Mouse (Mus musculus) brain, embryonic 18.5 days (tissue): Measurements from ENCODE around the gene Igfbp1.

ENCODE experiments used
- DNase-seq: peaks from one replicate; pipeline ENCODE4 v3.0.0-alpha.2; 2012; ENCODE audit warnings: low read depth, low spot score

Gene Igfbp1

GRCm38 (mm10) chr11:7197491-7197941 lies at the start of gene Igfbp1:
Gene Igfbp1 (plus strand): TSS chr11:7197782.
- no peak for DNase-seq

GRCm38 (mm10) chr11:7147945-7148344 lies 49.6 kb upstream of the Igfbp1 start:
- DNase-seq: no peak

GRCm38 (mm10) chr11:7149471-7149870 lies 48.1 kb upstream of the Igfbp1 start:
- no peak for DNase-seq

GRCm38 (mm10) chr11:7150511-7150910 lies 47.1 kb upstream of the Igfbp1 start:
- DNase-seq: no peak

GRCm38 (mm10) chr11:7152371-7152770 lies 45.2 kb upstream of the Igfbp1 start:
- no peak for DNase-seq

- no peak for DNase-seq
These were observed 44.5 kb upstream of the Igfbp1 start for GRCm38 (mm10) chr11:7153081-7153480.

GRCm38 (mm10) chr11:7156427-7156826 lies 41.2 kb upstream of the Igfbp1 start:
- no peak for DNase-seq

- DNase-seq: no peak
These were observed 39.4 kb upstream of the Igfbp1 start for GRCm38 (mm10) chr11:7158196-7158595.

GRCm38 (mm10) chr11:7160146-7160545 lies 37.4 kb upstream of the Igfbp1 start:
- DNase-seq: no peak

GRCm38 (mm10) chr11:7160637-7161101 lies 36.9 kb upstream of the Igfbp1 start:
- DNase-seq: no peak

- no peak for DNase-seq
These were observed 35.9 kb upstream of the Igfbp1 start for GRCm38 (mm10) chr11:7161502-7162174.

GRCm38 (mm10) chr11:7164416-7164815 lies 33.2 kb upstream of the Igfbp1 start:
- no peak for DNase-seq

GRCm38 (mm10) chr11:7169645-7170044 lies 27.9 kb upstream of the Igfbp1 start:
- no peak for DNase-seq

- no peak for DNase-seq
These were observed 23.9 kb upstream of the Igfbp1 start for GRCm38 (mm10) chr11:7173664-7174063.

GRCm38 (mm10) chr11:7178724-7179123 lies 18.9 kb upstream of the Igfbp1 start:
- DNase-seq: no peak

GRCm38 (mm10) chr11:7179276-7179675 lies 18.3 kb upstream of the Igfbp1 start:
- DNase-seq: no peak

GRCm38 (mm10) chr11:7182409-7183042 lies 15.1 kb upstream of the Igfbp1 start:
- no peak for DNase-seq

- DNase-seq: no peak
These were observed 13.2 kb upstream of the Igfbp1 start for GRCm38 (mm10) chr11:7184420-7184819.

GRCm38 (mm10) chr11:7187472-7187871 lies 10.1 kb upstream of the Igfbp1 start:
- DNase-seq: no peak

- DNase-seq: no peak
These were observed 9.1 kb upstream of the Igfbp1 start, which contains the start of gene Gm11985 for GRCm38 (mm10) chr11:7188469-7188868. Gene Gm11985 (minus strand): TSS chr11:7188569.

GRCm38 (mm10) chr11:7192710-7193109 lies 4.9 kb upstream of the Igfbp1 start:
- no peak for DNase-seq

- DNase-seq: no peak
These were observed 4.4 kb upstream of the Igfbp1 start for GRCm38 (mm10) chr11:7193134-7193533.
